Mouse (Mus musculus) embryonic facial prominence, embryonic 10.5 days (tissue): ENCODE data around the gene Dhx9. TPM values are rescaled to one million over a fixed set of nuclear protein-coding genes. Genes with fewer than 3 reads are reported as not detected.
"Not testable (repeated sequence)": the region's sequence is repeated elsewhere in the genome, so short reads cannot be mapped to it uniquely, and the experiment has no call there.

Experiments used
- DNase-seq: peaks from one replicate; pipeline ENCODE4 v3.0.0-alpha.2; 2017; ENCODE audit warnings: low spot score
- H3K27ac ChIP-seq: fragments of 300-500 bp; sonication (generic); replicated peaks from 2 replicates; pipeline ENCODE4 v1.5.1; 2016; ENCODE audit warnings: mild to moderate bottlenecking
- H3K27me3 ChIP-seq: fragments of 300-500 bp; sonication (generic); replicated peaks from 2 replicates; pipeline ENCODE4 v1.6.1; 2016; ENCODE audit warnings: low read depth, mild to moderate bottlenecking; ENCODE audit not compliant: poor library complexity, severe bottlenecking
- H3K36me3 ChIP-seq: fragments of 300-500 bp; sonication (generic); replicated peaks from 2 replicates; pipeline ENCODE4 v1.6.1; 2016; ENCODE audit warnings: mild to moderate bottlenecking, moderate library complexity
- H3K4me1 ChIP-seq: fragments of 300-500 bp; sonication (generic); 2 replicates; pipeline ENCODE4 v1.6.1; 2016
- H3K4me3 ChIP-seq: fragments of 300-500 bp; sonication (generic); 2 replicates; pipeline ENCODE4 v1.5.1; 2016; ENCODE audit warnings: mild to moderate bottlenecking, moderate library complexity
- H3K9me3 ChIP-seq: fragments of 300-500 bp; sonication (generic); 2 replicates; pipeline ENCODE4 v1.6.1; 2016; ENCODE audit warnings: mild to moderate bottlenecking
- WGBS: fragments of 180-500 bp; shearing (Covaris S2); methylation state at CpG from one replicate; pipeline ENCODE4 v1.1.7; 2016; 5-methylcytosine and 5-hydroxymethylcytosine counted together
- polyA plus RNA-seq: library from polyadenylated mRNA; unstranded; fragments of >200 nt; fragmentation: Nextera tagmentation; extraction: Ambion mirVana; gene quantifications from 2 replicates; pipeline ENCODE4 v1.2.1, GENCODE M21; 2016

The Dhx9 gene
- 43.2 and 44.3 TPM in 2 replicates for polyA plus RNA-seq

GRCm38 (mm10) chr1:153487500-153487879 is at the start of gene Dhx9:
Gene Dhx9, minus strand, starts transcription at chr1:153487660.
- peaks cover 16% of the 10 kb centered on the region for H3K36me3 ChIP-seq
- peak; percentile 99 for DNase-seq
- no peaks in the 10 kb centered on the region for H3K27me3 ChIP-seq
- no peaks in the 10 kb centered on the region for H3K9me3 ChIP-seq
- H3K4me1 ChIP-seq = peaks cover 26% of the 10 kb centered on the region
- H3K4me3 ChIP-seq = peak within 1 kb of the TSS; percentile 93
- H3K27ac ChIP-seq = peak within 1 kb of the TSS; percentile 99
- WGBS = under 1% methylated on average over 35 of the region's 35 CpGs

GRCm38 (mm10) chr1:153535611-153536010 is 48.2 kb upstream of the Dhx9 start:
- 37% methylated on average over 9 of the region's 9 CpGs for WGBS

DNA sequence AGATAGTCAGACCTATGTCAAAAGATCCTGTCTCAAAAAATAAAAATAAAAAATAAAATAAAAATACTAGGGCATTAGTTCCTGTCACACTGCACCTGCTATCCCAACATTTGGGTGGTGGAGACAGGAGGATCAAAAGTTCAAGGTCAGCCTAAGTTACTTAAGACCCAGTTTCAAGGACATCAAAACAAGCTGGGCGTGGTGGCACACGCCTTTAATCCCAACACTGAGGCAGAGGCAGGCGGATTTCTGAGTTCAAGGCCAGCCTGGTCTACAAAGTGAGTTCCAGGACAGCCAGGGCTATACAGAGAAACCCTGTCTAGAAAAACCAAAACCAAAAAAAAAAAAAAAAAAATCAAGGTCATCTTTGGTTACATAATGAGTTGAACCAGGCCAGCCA is 45.4 kb upstream of the Dhx9 start:
- DNase-seq, H3K27me3 ChIP-seq, H3K4me3 ChIP-seq, H3K36me3 ChIP-seq, H3K9me3 ChIP-seq: not testable (repeated sequence)
- Histone ChIP-seq H3K4me1 (peaks cover 17% of the 10 kb centered on the region), H3K27ac (peak overlapping the region; percentile 92)
- WGBS = 89% methylated on average over 3 of the region's 3 CpGs

More at GRCm38 (mm10) chr1:153535611-153536010, 48.2 kb upstream of the Dhx9 start:
- no peak for DNase-seq
- Histone ChIP-seq H3K27me3 (no peaks in the 10 kb centered on the region), H3K4me1 (peaks cover 17% of the 10 kb centered on the region), H3K9me3 (no peaks in the 10 kb centered on the region), H3K36me3 (no peaks in the 10 kb centered on the region), H3K4me3 (no peak overlapping the region), H3K27ac (0 out of 2 replicates have a peak overlapping the region, but pooled peaks have one; percentile 8)

DNA sequence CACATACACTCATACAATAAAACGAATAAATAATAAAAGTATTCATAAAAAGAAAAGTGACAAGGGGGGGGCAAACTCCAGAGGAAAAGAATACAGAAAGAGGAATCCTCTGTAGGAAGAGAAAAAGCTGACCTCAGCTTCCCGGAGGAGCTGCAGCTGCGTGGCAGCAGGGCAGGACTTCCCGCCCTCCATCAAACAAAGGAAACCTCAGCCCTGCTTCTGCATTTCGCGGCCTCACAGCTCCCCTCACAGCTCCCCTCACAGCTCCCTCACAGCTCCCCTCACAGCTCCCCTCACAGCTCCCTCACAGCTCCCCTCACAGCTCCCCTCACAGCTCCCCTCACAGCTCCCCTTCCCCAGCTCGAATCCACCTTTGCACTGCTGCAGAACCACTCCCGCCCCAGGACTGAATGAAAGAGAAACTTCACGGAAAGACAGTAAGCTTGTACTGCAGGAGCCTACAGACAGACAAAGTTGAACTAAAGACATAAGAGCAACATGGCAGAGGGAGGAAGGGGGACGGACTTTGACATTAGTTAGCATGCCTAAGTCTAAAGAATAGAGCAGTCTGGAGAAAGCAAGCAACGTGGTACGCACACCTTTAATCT is 44.9 kb upstream of the Dhx9 start:
- peak; percentile 67 for DNase-seq
- H3K27ac ChIP-seq = peak overlapping the region; percentile 92
- H3K4me1 ChIP-seq = peaks cover 17% of the 10 kb centered on the region
- H3K9me3 ChIP-seq = no peaks in the 10 kb centered on the region
- peak overlapping the region; percentile 39 for H3K4me3 ChIP-seq
- 17% methylated on average over 12 of the region's 12 CpGs for WGBS
- no peaks in the 10 kb centered on the region; the same call in 1 of the 2 replicates for H3K27me3 ChIP-seq
- no peaks in the 10 kb centered on the region for H3K36me3 ChIP-seq

GRCm38 (mm10) chr1:153531677-153532233 is 44.3 kb upstream of the Dhx9 start:
- Histone ChIP-seq H3K36me3 (no peaks in the 10 kb centered on the region), H3K4me3 (peak overlapping the region; percentile 39), H3K9me3 (no peaks in the 10 kb centered on the region), H3K27me3 (no peaks in the 10 kb centered on the region; the same call in 1 of the 2 replicates), H3K4me1 (peaks cover 17% of the 10 kb centered on the region), H3K27ac (peak overlapping the region; percentile 92)
- 25% methylated on average over 9 of the region's 9 CpGs for WGBS
- peak; percentile 31 for DNase-seq

GRCm38 (mm10) chr1:153522116-153522515 is 34.7 kb upstream of the Dhx9 start:
- Histone ChIP-seq H3K4me1 (peaks cover 7% of the 10 kb centered on the region), H3K27me3 (no peaks in the 10 kb centered on the region), H3K9me3 (no peaks in the 10 kb centered on the region), H3K4me3 (no peak overlapping the region), H3K27ac (no peak overlapping the region), H3K36me3 (no peaks in the 10 kb centered on the region)
- WGBS = 34% methylated on average over 3 of the region's 3 CpGs
- DNase-seq = no peak

- Histone ChIP-seq H3K27me3 (no peaks in the 10 kb centered on the region), H3K36me3 (no peaks in the 10 kb centered on the region), H3K4me1 (no peaks in the 10 kb centered on the region), H3K4me3 (no peak overlapping the region), H3K9me3 (no peaks in the 10 kb centered on the region), H3K27ac (no peak overlapping the region)
- no peak for DNase-seq
- 91% methylated on average over 12 of the region's 12 CpGs for WGBS
Measured at GRCm38 (mm10) chr1:153515368-153515767, 27.9 kb upstream of the Dhx9 start.

DNA sequence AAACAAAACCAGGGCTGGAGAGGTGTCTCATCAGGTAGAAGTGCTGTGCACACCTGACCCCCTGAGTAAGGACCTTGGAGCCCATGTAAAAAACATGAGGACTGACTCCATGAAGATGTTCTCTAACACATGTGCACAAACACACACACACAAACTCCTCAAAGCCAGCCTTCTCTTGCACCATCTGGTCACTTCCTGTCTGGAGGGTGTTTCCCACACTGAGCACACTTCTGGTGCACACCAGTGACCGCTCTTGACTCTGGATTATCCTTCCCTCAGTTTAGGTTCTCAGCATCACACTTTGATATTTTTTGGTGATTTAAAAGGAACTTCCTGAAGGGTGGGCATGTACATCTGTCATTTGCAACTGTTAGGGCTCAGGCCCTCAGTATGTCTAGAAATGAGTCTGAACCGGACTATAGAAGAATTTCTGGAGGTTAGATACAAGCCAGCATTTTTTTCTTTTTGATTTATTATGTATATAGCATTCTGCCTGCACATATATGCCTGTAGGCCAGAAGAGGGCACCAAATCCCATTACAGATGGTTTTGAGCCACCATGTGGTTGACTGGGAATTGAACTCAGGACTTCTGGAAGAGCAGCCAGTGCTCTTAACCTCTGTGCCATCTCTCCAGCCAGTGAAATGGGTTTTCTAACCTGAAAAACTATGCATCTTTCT is 23.0 kb upstream of the Dhx9 start:
- Histone ChIP-seq H3K27me3 (no peaks in the 10 kb centered on the region), H3K9me3 (no peaks in the 10 kb centered on the region), H3K4me1 (no peaks in the 10 kb centered on the region), H3K36me3 (no peaks in the 10 kb centered on the region), H3K4me3 (no peak overlapping the region), H3K27ac (no peak overlapping the region)
- 60% methylated on average over 2 of the region's 2 CpGs for WGBS
- DNase-seq = no peak

DNA sequence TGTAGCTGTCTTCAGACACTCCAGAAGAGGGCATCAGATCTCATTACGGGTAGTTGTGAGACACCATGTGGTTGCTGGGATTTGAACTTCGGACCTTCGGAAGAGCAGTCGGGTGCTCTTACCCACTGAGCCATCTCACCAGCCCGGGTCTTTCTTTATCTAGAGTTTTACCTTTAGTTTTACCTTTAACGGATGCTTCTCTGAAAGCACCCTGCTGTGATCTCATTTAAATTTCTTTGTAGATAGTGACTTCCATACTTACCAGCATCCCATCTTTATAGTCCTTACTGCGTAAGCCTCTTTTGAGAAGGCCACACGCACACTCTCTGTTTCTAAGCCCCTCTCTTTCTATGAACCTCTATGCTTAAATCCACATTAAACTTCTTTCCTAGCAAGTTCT is 22.1 kb upstream of the Dhx9 start:
- 59% methylated on average over 8 of the region's 8 CpGs for WGBS
- H3K4me3 ChIP-seq, H3K9me3 ChIP-seq, H3K36me3 ChIP-seq, DNase-seq, H3K27me3 ChIP-seq, H3K27ac ChIP-seq, H3K4me1 ChIP-seq: not testable (repeated sequence)

DNA sequence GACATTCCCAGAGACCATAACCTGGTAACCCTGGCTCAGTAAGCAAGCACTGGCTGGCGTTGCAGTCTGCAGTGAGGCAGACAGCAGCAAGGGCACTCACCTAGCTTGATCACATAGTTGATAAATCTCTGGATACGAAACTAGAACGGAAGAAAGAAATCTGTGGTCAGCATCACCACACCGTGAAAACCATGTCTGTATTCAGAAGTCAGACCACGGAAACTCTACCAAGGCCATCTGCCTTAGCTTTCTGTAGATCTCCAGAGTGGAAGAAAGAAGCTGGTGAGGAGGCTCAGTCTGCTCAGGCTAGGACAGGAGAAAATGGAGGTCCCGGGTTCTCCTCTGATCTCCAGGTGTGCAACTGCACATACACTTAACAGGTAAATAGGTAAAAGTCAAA is 21.6 kb upstream of the Dhx9 start:
- H3K4me1 ChIP-seq = no peaks in the 10 kb centered on the region
- no peak overlapping the region for H3K4me3 ChIP-seq
- no peak for DNase-seq
- no peaks in the 10 kb centered on the region for H3K36me3 ChIP-seq
- no peak overlapping the region for H3K27ac ChIP-seq
- 87% methylated on average over 6 of the region's 6 CpGs for WGBS
- H3K9me3 ChIP-seq = no peaks in the 10 kb centered on the region
- H3K27me3 ChIP-seq = no peaks in the 10 kb centered on the region

DNA sequence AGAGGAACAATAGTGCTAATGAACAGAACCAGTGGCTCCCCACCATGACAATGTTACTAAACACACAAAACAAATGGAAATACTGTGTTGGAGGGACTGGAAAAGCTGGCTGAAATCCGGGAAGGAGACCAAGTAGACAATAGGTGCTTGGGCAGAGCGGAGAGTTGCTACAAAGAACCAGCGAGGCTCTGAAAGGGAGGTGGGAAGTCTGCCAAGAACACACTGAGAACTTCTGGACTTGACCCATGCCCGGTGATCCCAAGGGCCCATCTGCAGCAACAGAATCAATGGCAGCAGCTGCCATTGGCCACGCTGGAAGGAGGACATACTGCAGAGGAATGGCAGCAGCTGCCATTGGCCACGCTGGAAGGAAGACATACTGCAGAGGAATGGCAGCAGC is 18.8 kb upstream of the Dhx9 start:
- Histone ChIP-seq H3K4me3 (no peak overlapping the region), H3K36me3 (no peaks in the 10 kb centered on the region), H3K27ac (no peak overlapping the region), H3K9me3 (no peaks in the 10 kb centered on the region), H3K4me1 (peaks cover 6% of the 10 kb centered on the region; the same call in 1 of the 2 replicates), H3K27me3 (no peaks in the 10 kb centered on the region)
- DNase-seq = no peak
- WGBS = 87% methylated on average over 6 of the region's 6 CpGs

DNA sequence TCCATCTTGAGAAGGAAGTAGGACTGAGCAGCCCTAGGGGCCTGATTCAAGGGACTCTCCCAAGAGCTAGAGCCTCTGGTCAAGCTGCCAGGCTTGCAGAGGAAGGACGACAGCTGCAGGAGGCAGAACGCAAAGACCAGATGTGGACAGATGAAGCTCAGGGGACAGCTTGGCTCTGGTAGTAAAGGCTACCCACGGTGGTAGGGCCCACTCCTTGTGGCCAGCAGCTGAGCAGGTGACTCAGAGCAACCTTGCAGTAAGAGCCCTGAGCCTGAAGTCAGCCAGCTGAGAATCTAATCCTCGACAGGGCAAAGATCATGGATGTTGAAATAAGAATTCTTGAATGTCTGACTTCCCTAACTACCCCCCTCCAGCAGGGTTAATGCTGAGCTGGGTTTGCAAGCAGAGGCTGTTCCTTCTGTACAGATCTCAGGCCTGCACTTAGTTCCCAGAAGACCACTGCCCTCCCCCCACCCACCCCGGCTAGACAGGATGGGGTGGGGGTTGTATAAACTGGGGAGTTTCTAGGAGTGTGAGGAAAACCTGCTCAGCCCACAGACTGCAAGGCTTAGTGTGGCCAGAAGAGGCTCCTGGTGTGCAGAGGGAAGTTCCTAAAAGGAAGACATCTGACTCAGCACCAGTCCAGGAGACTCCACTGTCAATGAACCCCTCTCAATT is 14.3 kb upstream of the Dhx9 start:
- H3K9me3 ChIP-seq = no peaks in the 10 kb centered on the region
- WGBS = 52% methylated on average over 5 of the region's 5 CpGs
- H3K4me1 ChIP-seq = peaks cover 6% of the 10 kb centered on the region; the same call in 1 of the 2 replicates
- H3K36me3 ChIP-seq = no peaks in the 10 kb centered on the region
- H3K27me3 ChIP-seq = no peaks in the 10 kb centered on the region
- no peak overlapping the region for H3K27ac ChIP-seq
- no peak overlapping the region for H3K4me3 ChIP-seq
- DNase-seq = no peak
